Mouse (Mus musculus): ENCODE measurements at regions not wholly inside any gene's neighbourhood (a gene's known extent, or its start where the extent isn't known, plus 50 kb on each side); places are given as distances from the start of the nearest gene placed in this dataset.
"Not testable (repeated sequence)": the region's sequence is repeated elsewhere in the genome, so short reads cannot be mapped to it uniquely, and the experiment has no call there.

GRCm38 (mm10) chr3:109254957-109255356, 85.5 kb upstream of the Vav3 start:
- no peak overlapping the region for H3K9ac ChIP-seq (ENCODE audit: low read depth, low read length)
- WGBS = 82% methylated on average over 5 of the region's 5 CpGs
- no peaks in the 10 kb centered on the region for H3K36me3 ChIP-seq (ENCODE audit: control insufficient read depth, insufficient read depth, low read length)
- H3K4me3 ChIP-seq (ENCODE audit: low read depth, low read length) = no peak overlapping the region
- no peaks in the 10 kb centered on the region for H3K9me3 ChIP-seq (replicated peaks; ENCODE audit: control insufficient read depth, low read length, poor library complexity, severe bottlenecking)
- H3K27ac ChIP-seq (ENCODE audit: low read length) = no peak overlapping the region
- no peak overlapping the region for H3K4me2 ChIP-seq (ENCODE audit: low read length)
- ATAC-seq = no peak
- no peaks in the 10 kb centered on the region for H3K27me3 ChIP-seq (ENCODE audit: control insufficient read depth, insufficient read depth, low read depth, low read length)
- no peaks in the 10 kb centered on the region for H3K4me1 ChIP-seq (ENCODE audit: control insufficient read depth, insufficient read depth, low read length)

GRCm38 (mm10) chr3:109256723-109257122, 83.7 kb upstream of the Vav3 start:
- Histone ChIP-seq H3K27me3 (ENCODE audit: control insufficient read depth, insufficient read depth, low read depth, low read length) (no peaks in the 10 kb centered on the region), H3K9me3 (replicated peaks; ENCODE audit: control insufficient read depth, low read length, poor library complexity, severe bottlenecking) (no peaks in the 10 kb centered on the region), H3K27ac (ENCODE audit: low read length) (no peak overlapping the region), H3K36me3 (ENCODE audit: control insufficient read depth, insufficient read depth, low read length) (no peaks in the 10 kb centered on the region), H3K4me2 (ENCODE audit: low read length) (no peak overlapping the region), H3K9ac (ENCODE audit: low read depth, low read length) (no peak overlapping the region), H3K4me3 (ENCODE audit: low read depth, low read length) (no peak overlapping the region), H3K4me1 (ENCODE audit: control insufficient read depth, insufficient read depth, low read length) (no peaks in the 10 kb centered on the region)
- 85% methylated on average over 5 of the region's 5 CpGs for WGBS
- ATAC-seq = no peak

- WGBS = 76% methylated on average over 8 of the region's 8 CpGs
- H3K4me2 ChIP-seq (ENCODE audit: low read length); ATAC-seq: not testable (repeated sequence)
Measured at GRCm38 (mm10) chr3:109266947-109267346, 73.5 kb upstream of the Vav3 start.

DNA sequence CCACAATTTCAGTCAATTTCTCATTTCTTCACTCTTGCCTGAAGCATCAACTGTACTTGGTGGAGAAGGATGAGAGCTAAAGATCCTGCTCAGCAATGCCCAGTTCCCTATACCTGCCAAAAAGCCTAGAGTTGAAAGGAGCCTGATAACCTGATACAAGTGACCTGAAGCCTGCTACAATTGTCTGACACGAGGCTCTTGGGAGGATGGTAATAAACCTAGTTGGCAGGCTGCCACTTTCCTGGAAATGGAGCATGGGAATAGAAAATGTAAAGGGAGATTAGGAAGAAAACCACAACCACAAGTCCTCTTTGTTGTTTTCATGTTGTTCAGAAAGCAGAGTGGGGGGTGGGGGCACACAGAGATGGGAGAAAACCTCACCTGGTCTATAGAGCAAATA, 69.7 kb upstream of the Vav3 start:
- 17% methylated on average over 1 of the region's 1 CpGs for WGBS

More at GRCm38 (mm10) chr3:109266947-109267346, 73.5 kb upstream of the Vav3 start:
- not testable (repeated sequence) for H3K4me1 ChIP-seq (ENCODE audit: control insufficient read depth, insufficient read depth, low read length); H3K9ac ChIP-seq (ENCODE audit: low read depth, low read length); H3K4me3 ChIP-seq (ENCODE audit: low read depth, low read length); H3K27ac ChIP-seq (ENCODE audit: low read length); H3K27me3 ChIP-seq (ENCODE audit: control insufficient read depth, insufficient read depth, low read depth, low read length); H3K9me3 ChIP-seq (replicated peaks; ENCODE audit: control insufficient read depth, low read length, poor library complexity, severe bottlenecking); H3K36me3 ChIP-seq (ENCODE audit: control insufficient read depth, insufficient read depth, low read length)

DNA sequence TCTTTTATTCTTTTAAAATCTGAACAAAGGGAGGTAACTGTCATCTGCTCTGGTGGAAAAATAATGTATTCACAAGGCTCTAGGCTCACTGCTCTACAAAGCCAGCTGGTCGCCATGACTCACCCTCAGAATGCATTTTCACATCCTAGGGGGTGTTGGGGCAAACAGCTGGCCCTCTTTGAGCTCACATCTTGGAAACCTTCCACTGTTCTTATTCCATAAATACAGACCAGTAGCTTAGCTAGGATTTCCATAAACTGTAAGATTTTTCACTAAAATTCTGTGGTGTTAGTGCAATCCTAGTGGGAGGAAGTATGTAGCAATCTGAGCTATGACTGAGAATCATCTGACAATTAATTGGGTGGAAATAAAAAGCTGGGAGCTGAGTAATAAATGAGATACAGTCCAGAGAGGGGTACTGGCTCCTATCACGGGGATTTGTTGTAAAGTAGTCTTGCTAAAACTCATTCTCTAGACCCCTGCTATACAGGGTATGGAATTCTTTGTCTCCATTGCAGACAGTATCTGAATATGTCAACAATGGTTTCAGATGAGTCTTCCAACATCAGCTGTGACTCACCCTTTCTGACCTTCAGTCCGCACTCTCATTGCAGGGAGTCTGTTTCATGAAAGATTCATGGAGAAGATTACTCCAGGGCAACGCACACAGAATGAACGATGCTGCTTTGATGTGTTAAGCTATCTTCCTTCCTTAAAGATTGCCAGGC, 67.2 kb upstream of the Vav3 start:
- no peaks in the 10 kb centered on the region for H3K36me3 ChIP-seq (ENCODE audit: control insufficient read depth, insufficient read depth, low read length)
- no peaks in the 10 kb centered on the region for H3K27me3 ChIP-seq (ENCODE audit: control insufficient read depth, insufficient read depth, low read depth, low read length)
- no peak overlapping the region for H3K9ac ChIP-seq (ENCODE audit: low read depth, low read length)
- no peak overlapping the region for H3K4me2 ChIP-seq (ENCODE audit: low read length)
- peak; percentile 76 for ATAC-seq
- peaks cover 6% of the 10 kb centered on the region for H3K4me1 ChIP-seq (ENCODE audit: control insufficient read depth, insufficient read depth, low read length)
- no peak overlapping the region for H3K4me3 ChIP-seq (ENCODE audit: low read depth, low read length)
- H3K27ac ChIP-seq (ENCODE audit: low read length) = peak overlapping the region; percentile 51
- no peaks in the 10 kb centered on the region for H3K9me3 ChIP-seq (replicated peaks; ENCODE audit: control insufficient read depth, low read length, poor library complexity, severe bottlenecking)
- 10% methylated on average over 5 of the region's 5 CpGs for WGBS

More for the DNA sequence above, 69.7 kb upstream of the Vav3 start:
- H3K9ac ChIP-seq (ENCODE audit: low read depth, low read length) = no peak overlapping the region
- H3K27ac ChIP-seq (ENCODE audit: low read length) = no peak overlapping the region
- no peaks in the 10 kb centered on the region for H3K27me3 ChIP-seq (ENCODE audit: control insufficient read depth, insufficient read depth, low read depth, low read length)
- no peaks in the 10 kb centered on the region for H3K36me3 ChIP-seq (ENCODE audit: control insufficient read depth, insufficient read depth, low read length)
- H3K4me1 ChIP-seq (ENCODE audit: control insufficient read depth, insufficient read depth, low read length) = peaks cover 6% of the 10 kb centered on the region
- no peaks in the 10 kb centered on the region for H3K9me3 ChIP-seq (replicated peaks; ENCODE audit: control insufficient read depth, low read length, poor library complexity, severe bottlenecking)
- no peak for ATAC-seq
- no peak overlapping the region for H3K4me3 ChIP-seq (ENCODE audit: low read depth, low read length)
- H3K4me2 ChIP-seq (ENCODE audit: low read length) = no peak overlapping the region

DNA sequence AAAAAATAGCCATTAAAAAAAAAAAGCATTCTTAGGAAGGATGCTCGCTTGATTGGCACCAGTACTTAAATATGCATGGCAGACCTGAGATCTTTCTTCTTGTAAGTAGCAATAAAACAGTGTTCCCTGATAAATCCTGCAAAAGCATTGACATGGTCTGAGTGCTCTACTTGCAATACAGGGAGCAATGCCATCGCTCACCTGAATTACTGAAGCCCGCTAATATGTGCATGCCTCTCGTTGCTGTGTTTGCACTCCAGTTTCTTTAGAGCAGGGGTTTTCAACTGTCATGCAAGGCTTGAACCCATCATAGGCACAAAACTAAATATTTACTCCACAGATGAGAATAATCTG, 66.7 kb upstream of the Vav3 start:
- H3K27me3 ChIP-seq (ENCODE audit: control insufficient read depth, insufficient read depth, low read depth, low read length) = no peaks in the 10 kb centered on the region
- WGBS = 40% methylated on average over 4 of the region's 4 CpGs
- no peak overlapping the region for H3K9ac ChIP-seq (ENCODE audit: low read depth, low read length)
- peak; percentile 32; the same call in 1 of the 2 replicates for ATAC-seq
- no peak overlapping the region for H3K4me3 ChIP-seq (ENCODE audit: low read depth, low read length)
- H3K4me1 ChIP-seq (ENCODE audit: control insufficient read depth, insufficient read depth, low read length) = peaks cover 6% of the 10 kb centered on the region
- H3K27ac ChIP-seq (ENCODE audit: low read length) = peak overlapping the region; percentile 55; the same call in 1 of the 2 replicates
- no peaks in the 10 kb centered on the region for H3K36me3 ChIP-seq (ENCODE audit: control insufficient read depth, insufficient read depth, low read length)
- no peaks in the 10 kb centered on the region for H3K9me3 ChIP-seq (replicated peaks; ENCODE audit: control insufficient read depth, low read length, poor library complexity, severe bottlenecking)
- no peak overlapping the region for H3K4me2 ChIP-seq (ENCODE audit: low read length)

- Histone ChIP-seq H3K27me3 (ENCODE audit: control insufficient read depth, insufficient read depth, low read depth, low read length) (no peaks in the 10 kb centered on the region), H3K4me1 (ENCODE audit: control insufficient read depth, insufficient read depth, low read length) (peaks cover 2% of the 10 kb centered on the region; the same call in 1 of the 2 replicates), H3K4me3 (ENCODE audit: low read depth, low read length) (no peak overlapping the region), H3K36me3 (ENCODE audit: control insufficient read depth, insufficient read depth, low read length) (no peaks in the 10 kb centered on the region), H3K9me3 (replicated peaks; ENCODE audit: control insufficient read depth, low read length, poor library complexity, severe bottlenecking) (0 out of 2 replicates have a peak, but pooled peaks cover 2% of the 10 kb centered on the region), H3K9ac (ENCODE audit: low read depth, low read length) (no peak overlapping the region), H3K27ac (ENCODE audit: low read length) (no peak overlapping the region), H3K4me2 (ENCODE audit: low read length) (no peak overlapping the region)
- WGBS = 70% methylated on average over 1 of the region's 1 CpGs
- no peak for ATAC-seq
Measured at GRCm38 (mm10) chr3:109279086-109279485, 61.4 kb upstream of the Vav3 start.

GRCm38 (mm10) chr3:109286590-109286989, 53.9 kb upstream of the Vav3 start:
- no peaks in the 10 kb centered on the region for H3K4me1 ChIP-seq (ENCODE audit: control insufficient read depth, insufficient read depth, low read length)
- no peak overlapping the region for H3K4me2 ChIP-seq (ENCODE audit: low read length)
- WGBS = 80% methylated on average over 1 of the region's 1 CpGs
- H3K27ac ChIP-seq (ENCODE audit: low read length) = no peak overlapping the region
- no peaks in the 10 kb centered on the region for H3K27me3 ChIP-seq (ENCODE audit: control insufficient read depth, insufficient read depth, low read depth, low read length)
- H3K9me3 ChIP-seq (replicated peaks; ENCODE audit: control insufficient read depth, low read length, poor library complexity, severe bottlenecking) = peaks cover 6% of the 10 kb centered on the region; the same call in 1 of the 2 replicates
- ATAC-seq = no peak
- H3K4me3 ChIP-seq (ENCODE audit: low read depth, low read length) = no peak overlapping the region
- H3K36me3 ChIP-seq (ENCODE audit: control insufficient read depth, insufficient read depth, low read length) = no peaks in the 10 kb centered on the region
- no peak overlapping the region for H3K9ac ChIP-seq (ENCODE audit: low read depth, low read length)
